Mouse (Mus musculus) brain, adult 2 months (tissue): ENCODE measurements around the gene R3hdml.

Experiments
- DNase-seq: peaks from one replicate; pipeline ENCODE4 v3.0.0; 2011; ENCODE audit warnings: low read depth, low spot score

The R3hdml gene

DNA sequence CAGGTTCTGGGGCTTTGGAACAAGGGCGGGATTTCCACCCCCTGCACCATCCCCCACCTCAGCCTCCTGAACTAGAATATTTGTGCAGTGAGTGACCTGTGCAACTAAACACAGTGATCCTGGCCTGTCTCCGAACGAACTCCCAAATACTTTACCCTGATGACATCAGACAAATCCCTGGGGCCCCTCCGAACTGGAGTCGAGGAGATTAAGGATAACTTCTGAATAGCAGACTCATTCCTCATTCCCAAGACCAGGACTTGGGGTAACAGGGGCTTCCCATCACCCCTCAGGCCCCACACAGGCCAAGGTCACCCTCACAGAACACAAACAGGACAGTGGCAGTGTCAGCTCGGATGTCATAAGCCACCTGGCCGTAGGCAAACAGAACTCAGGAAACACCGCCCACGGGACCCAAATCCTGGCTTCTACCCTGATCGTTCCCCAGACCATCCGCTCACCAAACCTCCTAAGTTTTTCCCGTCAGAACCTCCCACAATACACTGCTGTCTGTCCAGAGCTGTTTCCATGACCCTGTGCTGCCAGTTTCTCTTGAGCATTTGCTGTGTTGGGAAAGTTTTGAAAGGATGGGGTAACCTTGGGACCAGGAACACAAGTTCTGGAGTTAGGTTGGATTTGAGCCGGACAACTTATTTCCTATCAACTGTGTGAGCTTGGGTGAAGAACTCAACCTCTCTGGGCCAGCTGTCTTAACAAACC lies 47.4 kb downstream of the R3hdml start:
- no peak for DNase-seq

DNA sequence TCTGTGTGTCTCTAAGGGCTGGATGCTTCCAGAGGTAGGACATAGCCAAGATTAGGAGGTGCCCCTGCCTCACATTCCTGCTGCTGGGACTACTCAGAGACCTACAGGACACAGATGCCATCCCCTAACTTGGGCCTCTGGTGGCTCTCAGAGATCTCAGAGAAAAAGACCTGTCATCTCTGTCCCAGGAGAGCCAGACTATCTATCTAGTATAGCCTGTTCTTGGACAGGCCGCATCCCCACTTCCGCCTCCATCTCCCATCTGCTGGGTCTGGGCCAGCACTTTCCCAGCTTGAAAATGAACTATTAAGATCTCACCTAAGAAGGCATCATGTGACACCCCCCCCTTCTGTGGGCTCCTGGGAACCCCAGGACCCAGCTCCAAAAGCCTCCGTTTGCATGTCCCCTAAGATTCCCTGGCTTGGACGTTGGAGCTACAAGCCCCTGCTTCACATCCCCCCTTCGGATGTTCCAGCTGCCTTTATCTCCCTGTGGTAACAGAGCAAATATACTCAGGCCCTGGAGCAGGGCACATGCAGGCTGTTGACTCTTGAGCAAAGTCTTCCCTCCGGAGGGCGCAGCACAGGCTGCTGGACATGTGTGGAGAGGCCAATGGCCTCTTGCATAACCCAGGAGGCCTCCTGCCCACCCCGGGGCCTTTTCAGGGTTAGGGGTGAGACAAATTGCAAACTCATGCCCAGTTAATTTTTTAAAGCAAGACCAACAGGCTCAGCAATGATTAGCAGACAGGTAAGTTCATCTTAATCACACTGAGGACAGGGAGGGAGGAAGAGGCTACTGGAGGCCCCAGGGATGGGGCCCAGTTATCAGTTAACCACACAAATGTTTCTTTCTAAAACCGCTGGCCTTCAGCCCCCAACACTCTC lies 48.4 kb downstream of the R3hdml start:
- DNase-seq: no peak

DNA sequence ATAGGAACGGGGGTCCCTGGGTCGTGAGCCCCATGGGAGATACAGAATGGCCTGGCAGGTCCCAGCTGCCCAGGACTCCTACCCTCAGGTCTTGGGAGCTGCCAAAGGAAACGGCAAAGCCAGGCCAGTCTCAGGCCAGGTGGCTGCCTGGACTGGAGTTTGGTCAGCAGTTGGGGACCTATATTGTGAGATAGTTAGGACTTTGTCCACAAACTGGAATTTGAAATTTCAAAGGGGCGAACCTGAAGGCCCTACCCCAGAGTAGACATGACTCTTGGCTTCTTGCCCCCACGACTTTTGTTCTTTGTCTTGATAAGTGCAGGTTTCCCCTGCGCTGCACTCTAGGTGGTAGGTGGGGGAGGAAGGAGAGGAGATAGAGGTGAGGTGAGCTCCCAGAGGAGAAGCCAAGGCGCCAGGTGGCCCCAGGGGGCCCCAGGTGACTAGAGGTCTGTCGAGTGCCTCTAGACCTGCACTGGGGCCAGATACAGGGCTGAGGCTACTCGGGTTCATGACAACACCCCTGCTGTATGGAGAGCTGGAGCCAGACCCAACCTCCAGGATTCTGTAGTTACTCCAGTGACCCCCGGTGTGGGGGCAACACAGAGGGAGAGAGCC lies 49.6 kb downstream of the R3hdml start:
- DNase-seq: no peak

DNA sequence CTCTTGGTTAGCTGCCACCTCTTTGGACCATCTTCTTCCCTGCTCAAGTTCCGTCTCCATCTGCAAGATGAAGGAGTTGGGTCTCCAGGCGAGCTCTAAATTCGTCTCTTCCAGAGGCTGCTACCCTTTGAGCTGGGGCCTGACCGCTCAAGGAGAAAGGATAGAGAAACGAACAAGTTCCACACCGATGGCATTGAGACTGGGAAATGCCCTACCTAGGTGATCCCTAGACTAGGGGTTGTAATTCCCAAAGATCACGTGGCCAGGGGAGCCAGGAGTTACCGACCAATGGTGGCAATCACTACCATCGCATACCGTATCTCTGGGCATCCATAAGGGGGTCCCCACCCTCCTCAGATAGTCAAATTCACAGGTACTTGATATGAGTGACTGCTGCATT lies 50.6 kb downstream of the R3hdml start:
- no peak for DNase-seq

DNA sequence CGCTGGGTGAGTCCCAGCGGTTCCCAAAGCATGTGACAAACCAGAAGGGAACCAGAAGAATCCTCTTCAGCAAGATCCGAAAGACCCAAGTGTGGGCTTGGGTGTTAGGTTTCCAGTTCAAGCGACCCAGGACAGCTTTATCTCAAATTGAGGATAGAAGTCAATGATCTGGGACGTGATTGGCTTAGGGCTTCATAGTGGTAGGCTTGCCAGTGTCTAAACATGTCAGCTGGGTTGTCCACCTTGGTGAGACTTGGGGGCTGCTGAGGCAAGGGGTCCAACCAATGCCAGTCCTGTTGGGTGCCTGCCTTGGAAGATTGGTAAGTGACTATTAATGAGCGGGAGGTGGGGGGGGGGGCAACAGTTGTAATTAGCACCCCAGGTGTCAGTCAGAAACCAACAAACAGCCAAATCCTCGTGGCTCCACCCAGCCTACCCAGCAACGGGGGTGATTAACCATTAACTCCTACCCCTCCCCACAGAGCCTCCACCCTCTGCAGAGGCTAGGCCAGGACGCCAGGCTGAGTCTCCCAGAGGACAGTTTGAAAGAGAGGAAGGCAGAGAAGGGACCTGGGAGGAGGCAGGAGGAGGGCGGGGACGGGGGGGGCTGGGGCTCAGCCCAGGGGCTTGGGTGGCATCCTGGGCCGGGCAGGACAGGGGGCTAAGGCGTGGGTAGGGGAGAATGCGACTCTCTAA lies 54.7 kb downstream of the R3hdml start:
- DNase-seq: no peak

DNA sequence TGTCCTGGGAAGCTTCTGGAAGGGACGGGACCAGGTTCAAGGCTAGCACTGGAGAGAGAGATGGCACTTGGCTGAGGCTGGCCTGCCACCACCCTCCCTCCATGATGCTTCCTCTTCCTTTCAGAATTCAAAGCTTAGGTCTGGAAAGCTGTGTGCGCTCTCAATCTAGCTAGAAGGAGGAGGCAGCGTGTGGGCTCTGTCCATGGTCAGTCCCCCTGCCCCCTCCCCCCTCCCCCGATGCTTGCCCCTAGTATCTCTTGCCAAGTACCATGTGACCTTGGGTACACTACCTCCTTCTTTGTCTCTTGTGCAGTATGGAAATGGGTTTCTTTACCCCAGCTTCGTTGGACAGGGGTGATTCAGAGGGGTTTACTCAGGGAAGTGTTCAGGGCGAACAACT lies 56.7 kb downstream of the R3hdml start:
- DNase-seq: no peak

DNA sequence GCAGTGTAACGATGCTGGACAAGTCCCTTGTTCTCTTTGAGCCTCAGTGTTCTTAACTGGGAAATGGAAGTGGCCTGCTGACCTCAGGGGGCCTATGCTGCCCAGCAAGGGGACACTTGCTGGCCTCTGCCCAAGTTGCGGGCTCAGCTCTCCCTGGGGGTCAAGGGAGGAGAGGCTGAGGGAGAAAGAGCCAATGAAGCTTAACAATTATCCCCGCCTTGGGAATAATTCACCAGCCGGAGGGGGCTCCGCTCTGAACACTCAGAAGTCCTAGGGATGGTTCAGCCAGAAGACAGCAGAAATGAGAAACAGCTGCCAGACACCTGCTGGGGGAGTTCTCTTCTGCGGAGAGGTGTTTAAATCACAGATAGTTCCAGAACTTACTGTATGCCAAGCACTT lies 57.7 kb downstream of the R3hdml start:
- no peak for DNase-seq
